Mouse (Mus musculus) embryo, embryonic 10 days (tissue): ENCODE measurements around the gene 1700012B07Rik.
A peak's percentile ranks its signal among the peaks of the same experiment; 100 is the strongest.

Experiments used
- DNase-seq: peaks from one replicate; pipeline ENCODE4 v3.0.0-alpha.2; 2015; ENCODE audit warnings: low spot score

The 1700012B07Rik gene

DNA sequence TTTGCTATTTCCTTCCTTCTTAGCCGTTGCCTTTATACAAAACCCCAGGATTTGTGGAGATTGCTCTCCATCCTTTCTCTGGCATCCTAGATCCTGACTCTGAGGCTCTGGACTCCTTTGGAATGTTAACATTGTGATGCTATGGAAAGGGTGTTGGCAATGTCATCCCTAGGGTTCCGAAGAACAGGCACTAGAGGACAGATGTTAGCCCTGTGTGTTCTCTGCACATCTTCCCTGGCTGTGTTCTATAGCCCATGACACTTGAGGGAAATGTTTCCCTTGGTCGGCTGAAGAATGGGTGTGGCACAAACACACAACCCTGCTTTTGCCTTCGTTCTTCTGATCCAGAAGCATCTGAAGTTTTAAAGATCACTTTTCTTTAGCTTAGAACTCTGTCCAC lies at the start of gene 1700012B07Rik:
TSS of gene 1700012B07Rik (minus strand) at position 101 of the 400 bp plus-strand sequence.
- no peak for DNase-seq

DNA sequence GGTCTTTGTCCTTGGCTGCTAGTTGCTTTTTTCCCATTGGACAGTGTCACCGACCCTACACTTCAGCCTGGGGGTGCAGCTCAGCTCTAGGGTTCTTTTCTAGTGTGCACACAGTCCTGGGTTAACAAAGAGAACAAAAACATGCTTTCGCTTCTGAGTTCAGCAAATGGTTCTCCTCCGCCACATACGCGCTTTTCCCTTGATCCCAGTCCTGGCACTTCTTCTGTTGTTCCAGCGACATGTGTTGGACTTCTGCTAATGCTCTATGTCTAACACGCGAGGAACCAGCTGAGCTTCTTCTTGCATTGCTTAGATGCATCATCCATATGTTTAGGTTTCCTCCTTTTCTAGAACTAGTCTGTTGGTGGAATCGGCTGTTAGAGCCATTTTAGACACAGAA lies 48.9 kb upstream of the 1700012B07Rik start:
- no peak for DNase-seq

DNA sequence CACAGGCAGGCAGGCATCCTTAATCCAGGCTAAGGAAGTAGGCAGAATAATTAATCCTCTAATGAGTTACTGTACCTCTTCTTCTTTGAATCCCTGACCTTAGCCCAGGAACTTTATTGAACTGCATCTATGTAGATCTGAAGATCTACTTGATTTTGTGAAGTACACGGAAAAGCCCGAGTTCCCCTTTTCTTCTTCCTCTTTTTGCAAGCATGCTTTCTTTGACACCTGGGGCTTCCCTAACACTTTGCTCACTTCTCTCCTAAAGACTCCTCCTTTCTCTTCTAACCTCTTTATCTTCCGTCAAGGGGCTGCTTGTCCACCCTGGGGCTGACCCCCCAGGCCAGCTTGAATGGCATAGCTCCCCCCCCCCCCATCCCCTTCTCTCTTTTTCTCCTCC lies 48.0 kb upstream of the 1700012B07Rik start:
- DNase-seq: no peak

DNA sequence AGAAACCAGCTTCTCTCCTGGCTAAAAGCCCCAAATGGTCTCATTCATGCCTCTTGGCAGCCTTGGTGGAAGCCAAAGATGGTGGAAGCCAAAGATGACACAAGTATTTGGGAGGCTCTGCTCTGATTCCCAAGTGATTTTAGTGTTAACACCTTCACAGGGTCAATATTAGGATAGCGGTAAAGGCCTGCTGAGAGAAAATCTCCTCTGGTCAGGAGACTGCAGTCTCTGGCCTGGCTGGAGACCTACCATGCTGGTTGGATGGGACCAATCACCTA lies 47.6 kb upstream of the 1700012B07Rik start:
- no peak for DNase-seq

DNA sequence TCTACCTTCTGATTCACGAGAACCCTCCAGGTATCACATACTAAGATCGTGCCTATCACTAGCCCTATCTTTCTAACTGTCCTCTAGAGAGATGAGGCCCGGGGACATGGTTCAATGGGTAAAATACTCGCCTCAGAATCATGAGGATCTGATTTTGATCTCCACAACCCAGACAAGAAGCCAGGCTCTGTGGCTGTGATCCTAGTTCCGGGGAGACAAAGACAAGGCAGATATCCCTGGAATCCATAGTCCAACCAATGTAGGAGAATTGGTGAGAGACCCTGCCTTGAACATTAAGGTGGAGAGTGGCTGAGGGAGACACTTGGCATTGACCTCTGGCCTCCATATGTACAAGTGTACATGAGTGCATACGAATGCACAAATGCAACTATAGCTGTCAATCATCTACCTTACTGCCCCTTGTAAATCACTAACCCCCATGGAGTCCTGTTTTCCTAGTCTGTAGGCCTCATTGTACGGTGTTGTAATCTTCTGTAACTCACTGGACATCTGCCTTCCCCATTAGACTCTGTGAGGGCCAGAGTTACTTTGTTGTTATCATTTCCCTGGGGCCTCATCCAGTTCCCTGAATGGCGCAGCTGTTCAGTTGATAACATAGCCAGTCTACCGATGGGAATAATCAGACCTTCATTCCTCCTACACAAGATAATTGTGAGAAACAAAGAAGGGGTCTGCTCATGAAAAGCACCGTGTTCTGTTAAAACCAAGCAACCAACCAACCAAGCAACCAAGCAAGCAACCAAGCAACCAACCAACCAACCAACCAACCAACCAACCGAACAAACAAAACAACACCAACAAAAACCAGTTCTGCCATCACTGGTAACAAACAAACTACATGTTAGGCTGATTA lies 47.0 kb upstream of the 1700012B07Rik start:
- DNase-seq: no peak

DNA sequence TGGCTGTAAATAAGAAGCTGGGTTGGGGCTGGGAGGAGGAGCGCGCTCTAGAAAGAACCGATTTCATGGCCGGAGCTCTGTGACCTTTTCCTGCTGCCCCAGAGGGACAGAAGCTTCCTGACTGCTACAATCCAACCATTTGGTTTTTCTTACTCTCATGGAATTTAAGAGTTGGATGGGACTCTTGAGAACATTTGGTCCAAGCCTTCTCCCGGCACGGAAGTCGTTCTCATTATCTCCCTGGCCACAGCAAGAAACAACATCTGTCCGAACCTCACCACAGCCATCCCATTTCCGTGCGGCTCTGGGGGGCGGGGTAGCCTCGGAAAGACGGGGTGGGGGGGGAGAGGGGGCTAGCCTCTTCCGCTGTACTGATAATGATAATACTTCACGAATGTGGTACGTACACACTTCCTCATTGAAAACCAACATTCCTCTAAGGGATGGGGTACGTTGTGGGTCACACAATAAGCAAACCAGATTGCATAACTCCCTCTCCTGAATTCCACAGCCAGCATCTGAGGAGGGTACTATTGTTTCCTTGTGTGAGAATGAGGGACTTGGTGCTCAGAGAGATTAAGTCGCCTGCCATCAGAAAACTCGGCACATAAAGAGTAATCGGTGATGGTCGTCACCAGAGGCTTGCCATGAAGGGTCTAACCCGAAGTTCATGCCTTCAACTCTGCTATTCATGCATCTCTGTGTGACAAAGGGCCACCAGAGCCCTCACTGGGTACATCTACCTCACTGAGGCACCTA lies 46.2 kb upstream of the 1700012B07Rik start:
- DNase-seq: no peak

DNA sequence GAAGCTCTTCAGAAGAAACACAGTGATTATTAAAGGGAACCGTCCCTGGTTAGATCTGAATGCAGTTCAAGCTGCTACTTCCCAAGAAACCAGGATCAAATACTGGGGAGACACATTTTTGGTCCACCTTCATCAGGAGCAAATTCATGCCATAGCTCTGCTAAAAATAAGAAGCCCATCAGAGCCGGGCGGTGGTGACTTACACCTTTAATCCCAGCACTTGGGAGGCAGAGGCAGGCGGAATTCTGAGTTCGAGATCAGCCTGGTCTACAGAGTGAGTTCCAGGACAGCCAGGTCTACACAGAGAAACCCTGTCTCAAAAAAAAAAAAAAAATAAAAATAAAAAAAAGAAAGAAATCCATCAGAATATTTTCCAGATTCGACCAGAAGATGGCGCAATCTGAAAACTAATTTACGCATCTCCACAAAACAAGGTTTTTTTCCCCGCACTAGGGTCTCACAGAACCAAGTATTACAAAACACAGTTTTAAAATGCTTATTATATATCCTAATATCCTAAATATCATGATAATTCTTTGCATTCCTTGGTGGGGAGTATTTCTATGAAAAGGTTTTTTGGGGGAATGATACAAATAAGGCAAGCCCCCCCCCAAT lies 45.4 kb upstream of the 1700012B07Rik start:
- DNase-seq: peak; percentile 46

DNA sequence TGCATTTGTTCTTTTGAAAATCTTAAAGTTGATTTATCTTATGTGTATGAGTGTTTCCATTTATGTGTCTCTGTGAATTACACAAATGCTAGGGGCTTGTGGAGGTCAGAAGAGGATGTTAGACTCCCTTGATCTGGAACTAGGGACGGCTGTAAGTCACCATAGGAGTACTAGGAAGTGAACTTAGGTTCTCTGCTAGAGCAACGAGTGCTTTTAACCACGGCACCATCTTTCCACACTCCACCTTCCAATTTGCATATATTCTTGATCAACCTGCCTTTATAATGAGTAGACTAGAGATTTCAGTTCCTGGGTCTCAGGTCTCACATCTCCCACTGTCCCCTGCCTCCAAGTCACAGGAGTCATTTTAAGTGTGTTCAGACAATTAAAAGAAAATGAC lies 44.8 kb upstream of the 1700012B07Rik start:
- no peak for DNase-seq

DNA sequence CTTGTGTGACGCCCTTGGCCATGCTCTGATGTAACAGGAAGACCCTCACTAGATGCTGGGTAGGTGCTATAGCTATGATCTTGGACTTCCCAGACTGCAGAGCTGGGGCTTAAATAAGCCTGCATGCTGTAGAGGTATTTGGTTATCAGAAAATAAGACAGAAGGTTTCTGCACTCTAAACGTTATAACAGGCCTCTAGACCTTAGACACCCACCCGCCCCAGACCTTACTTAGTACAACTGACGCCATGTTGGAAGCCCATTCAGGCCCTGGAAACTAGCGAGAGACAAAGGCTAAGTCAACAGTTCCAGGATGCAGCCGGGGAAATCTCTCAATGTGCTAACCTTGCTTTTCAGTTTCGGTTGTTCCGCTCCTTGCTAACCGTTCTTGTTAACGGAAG lies 44.2 kb upstream of the 1700012B07Rik start:
- DNase-seq: no peak

DNA sequence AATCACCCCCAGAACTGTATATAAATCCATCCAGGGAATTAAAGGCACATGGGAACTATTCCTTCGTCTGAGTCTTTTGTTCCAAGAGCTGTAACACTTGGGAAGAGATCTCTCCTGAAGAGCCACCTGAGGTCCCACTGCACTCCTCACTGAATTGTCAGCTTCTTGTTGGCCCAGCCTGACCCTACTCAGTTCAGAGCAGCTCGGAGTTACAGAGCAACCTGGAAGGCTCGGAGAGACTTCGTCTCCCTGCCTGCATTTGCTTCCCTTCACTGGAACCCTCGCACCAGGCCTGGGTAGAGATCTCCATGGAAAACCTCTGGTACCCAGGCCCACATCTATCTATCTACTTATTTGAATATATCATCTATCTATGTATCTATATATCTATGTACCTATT lies 40.0 kb upstream of the 1700012B07Rik start:
- DNase-seq: no peak

DNA sequence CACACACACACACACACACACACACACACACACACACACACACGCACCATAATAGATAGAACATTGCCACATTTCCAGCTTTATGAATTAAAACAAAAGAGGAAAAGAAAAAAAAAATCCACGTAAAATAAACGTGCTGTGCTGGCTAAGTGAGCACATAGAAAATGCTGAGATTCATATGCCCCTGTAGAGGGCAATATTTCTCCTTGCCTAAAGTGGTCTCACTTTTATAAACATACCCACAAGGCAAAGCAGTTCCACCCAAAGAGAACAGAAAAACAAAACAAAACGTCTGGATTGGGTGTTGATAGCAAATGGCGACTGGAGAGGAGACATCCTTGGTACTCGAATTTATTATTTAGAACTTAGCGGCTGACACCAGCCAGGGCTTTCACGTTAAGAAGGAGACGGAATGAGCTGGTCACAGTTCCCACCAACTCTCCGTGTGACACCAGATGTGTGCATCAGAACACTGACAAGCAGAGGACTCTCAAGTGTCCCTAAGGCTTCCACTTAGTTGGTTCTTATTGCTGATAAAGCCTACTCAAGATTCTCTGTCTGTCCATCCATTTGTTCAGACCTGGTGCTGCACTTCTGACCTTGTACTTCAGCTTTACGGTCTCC lies 38.8 kb upstream of the 1700012B07Rik start:
- DNase-seq: no peak

DNA sequence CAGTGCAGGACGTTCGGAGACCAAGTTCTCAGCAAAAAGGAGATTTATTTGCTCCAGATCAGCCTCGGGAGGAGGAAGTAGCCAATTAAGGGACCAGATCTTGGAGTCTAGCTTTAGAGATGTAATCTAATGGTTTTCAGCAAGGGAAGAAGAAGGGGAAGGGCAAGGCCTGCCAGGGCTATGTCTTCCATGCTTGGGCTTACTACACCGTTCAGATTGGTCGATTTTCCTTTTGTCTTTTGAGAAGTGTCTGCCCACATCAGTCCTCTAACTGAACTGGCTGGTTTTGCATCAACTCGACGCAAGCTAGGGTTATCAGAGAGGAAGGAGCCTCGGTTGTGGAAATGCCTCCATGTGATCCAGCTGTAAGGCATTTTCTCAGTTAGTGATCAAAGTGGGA lies 37.7 kb upstream of the 1700012B07Rik start:
- DNase-seq: no peak

DNA sequence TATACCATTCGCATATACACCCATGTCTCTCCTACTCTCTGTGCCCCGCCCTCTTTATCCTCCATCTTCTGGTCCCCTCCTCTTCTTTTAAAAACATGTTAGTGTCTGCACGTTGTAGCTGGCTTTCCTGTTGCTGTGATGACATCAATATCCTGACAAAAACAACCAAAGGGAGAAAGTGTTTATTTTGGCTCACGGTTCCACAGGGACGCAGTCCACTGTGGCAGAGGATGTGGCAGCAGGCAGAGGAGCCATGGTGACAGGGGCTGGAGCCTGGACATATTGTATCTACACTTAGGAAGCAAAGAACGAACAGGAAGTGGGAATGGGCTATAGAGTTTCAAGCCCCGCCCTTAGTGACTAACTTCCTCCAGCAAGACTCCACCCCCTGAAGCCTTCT lies 36.1 kb upstream of the 1700012B07Rik start:
- no peak for DNase-seq

DNA sequence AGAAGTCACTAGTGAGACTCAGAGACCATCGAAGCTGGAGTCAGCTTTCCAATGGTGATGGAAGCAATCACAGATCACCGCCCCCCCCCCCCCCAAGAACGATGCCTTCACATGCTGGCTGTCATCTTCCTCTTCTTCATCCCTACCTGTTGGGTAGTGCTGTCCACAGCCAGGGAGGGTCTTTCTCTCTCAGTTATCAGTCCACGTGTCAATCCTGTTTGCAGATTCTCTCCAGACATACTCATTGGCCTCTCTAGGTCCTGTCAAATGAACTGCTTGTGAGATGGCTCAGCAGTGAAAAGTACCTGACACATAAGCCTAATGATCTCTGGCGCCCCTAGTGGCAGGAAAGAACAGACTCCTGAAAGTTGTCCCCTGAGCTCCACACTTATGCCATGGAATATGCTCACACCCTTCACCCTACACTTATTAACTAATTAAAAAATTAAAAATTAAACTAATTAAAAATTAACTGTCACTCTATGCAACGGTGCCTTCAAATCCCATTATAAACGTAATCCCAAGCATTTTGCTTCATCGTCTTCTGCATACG lies 35.4 kb upstream of the 1700012B07Rik start:
- DNase-seq: peak; percentile 78

DNA sequence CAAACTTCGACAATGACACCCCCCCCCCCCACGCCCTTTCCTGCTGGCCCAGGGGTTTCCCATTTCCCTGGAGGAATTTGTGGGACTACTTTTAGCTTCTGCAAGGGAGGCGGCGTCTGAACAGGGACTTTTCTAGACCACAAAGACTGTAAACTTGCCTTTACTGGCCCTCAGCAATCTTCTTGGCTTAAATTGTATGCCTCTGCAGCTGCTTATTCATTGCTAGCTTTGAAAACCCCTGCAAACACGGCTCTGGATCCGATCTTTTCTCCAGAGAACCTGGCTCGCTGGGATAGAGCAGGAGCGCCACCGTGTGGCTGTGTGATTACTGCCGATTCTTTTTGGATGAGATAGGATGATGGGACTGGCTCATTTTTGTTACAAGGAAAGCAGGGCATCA lies 32.7 kb upstream of the 1700012B07Rik start:
- DNase-seq: peak; percentile 93

DNA sequence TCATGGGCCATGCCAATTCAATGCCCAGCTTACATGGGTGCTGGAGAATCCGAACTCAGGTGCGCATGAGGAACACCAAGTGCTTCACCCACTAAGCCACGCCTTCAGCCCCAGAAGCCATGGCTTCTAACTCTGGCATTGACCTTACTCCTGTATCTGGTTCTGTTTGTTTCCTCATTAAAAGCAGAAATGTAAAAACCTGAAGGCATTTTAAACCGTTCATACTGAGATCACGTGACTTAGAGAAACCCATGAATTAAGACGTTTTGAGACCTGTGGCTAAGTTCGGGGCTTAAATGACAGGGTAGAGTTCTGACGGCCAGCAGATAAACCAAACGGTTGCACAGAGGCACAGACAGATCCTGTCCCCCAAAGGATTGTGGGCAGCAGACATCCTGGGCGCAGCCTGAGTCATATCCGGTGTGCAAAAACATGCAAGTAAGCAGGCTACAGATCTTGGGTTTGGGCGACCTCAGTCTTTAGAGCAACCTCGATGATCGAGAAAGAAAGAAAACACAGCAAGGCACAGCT lies 32.2 kb upstream of the 1700012B07Rik start:
- no peak for DNase-seq

DNA sequence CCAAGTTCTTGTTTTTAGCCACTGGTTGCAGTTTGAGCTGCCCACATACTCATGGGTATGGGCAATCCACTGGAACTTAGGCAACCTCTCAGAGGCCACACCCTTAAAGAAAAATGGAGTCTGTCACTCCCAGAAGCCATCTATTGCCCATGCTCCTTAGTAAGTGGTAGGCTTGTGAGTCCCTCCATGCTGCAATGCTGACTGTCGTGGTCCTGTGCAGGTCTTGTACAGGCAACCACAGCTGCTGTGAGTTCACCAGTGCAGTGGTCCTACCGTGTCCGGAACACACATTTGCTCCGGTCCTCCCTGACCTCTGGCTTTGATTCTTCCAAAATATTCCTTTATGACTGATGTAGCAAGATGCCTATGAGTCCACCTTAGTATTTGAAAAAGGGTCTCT lies 31.6 kb upstream of the 1700012B07Rik start:
- no peak for DNase-seq

DNA sequence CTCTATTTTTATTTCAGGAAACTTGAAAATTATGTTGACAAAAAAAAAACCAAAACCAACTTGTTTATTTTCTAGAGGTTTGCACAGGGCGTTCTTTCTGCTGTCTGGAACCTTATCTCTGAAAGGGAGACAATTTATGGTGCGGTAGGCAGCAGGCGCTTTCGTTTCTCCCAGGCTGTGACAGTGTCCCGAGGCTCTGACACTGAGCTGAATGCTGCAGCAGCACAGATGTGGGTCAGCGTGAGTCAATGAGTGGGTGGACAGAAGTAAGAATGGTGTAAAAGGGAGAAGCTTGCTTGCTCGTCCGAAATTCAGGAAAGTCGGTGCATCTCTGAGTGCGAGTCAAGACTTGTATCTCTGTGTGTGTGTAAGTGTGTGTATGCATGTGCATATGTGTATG lies 29.2 kb upstream of the 1700012B07Rik start:
- no peak for DNase-seq

DNA sequence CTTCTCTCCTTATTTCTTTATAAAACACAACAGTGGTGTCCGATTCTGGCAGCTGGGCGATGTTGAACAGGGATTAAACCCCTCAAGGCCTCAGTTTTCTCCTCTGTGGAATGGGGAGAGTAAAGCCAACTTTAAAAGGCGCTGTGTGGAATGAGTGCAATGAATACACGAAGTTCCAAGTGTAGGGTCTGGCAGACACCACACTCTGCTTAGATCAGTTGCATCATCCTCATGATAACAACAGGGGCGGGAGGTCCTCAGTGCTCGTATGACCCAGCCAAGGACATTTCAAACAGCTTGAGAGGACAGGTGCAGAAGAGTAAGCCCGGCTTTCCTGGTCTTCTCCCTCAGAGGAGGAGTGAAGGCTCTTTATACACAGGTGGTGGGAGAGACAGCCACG lies 26.2 kb upstream of the 1700012B07Rik start:
- no peak for DNase-seq

DNA sequence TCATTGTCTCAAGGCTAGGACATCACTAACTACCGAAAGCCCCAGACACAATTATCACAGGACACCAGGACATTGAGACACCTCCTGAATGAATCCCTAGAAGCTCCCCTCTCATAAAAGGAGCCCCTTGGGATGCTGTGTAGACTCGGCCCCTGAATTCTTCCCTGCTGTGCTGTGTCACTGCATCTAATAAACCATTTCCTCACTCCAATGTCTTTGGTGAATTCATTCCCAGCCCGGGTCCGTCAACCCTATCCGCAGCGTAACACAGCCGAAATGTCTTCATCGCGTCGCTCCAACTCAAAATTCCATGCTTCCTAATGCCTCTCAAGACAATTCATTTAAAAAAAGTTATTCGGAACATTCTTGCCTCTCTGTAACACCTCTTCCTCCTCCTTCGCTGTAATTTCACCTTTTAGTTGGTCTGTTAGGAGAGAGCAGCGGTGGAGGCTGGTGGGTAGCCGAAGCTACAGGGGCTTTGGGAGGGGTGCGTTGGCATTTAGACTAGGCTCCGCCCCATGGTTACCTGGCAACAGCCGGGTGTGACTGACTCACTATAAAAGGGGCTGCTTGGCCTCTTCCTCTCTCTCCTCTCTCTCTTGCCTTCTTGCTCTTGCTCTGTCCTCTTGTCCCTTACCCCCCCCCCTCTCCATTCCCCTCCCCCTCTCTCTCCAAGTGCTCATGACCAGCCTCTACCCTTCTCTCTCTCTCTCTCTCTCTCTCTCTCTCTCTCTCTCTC lies 25.6 kb upstream of the 1700012B07Rik start:
- peak; percentile 56 for DNase-seq

DNA sequence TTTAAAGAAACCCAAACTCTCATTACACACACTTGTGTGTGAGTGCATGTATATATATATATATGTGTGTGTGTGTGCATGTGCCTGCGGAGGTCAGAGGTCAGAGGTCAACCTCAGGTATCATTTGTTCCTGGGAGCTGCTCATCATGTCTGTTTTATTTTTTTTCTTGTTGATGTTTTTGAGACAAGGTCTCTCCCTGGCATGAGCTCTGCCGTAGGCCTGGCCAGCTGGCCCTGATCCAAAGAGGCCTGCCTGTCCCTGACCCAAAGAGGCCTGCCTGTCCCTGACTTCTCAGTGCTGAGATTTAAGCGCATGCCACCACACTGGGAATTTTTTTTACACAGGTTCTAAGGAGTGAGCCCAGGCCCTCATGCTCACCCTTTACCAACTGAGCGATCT lies 24.1 kb upstream of the 1700012B07Rik start:
- no peak for DNase-seq
